Mouse (Mus musculus) erythroblast, embryonic 14.5 days (primary cell): ENCODE data around the gene Rad23a.

Experiments used
- GATA1 ChIP-seq: IDR thresholded peaks from 2 replicates; pipeline ENCODE4 v1.6.1; 2012; ENCODE audit warnings: low read length, inconsistent platforms, mixed read lengths
- TAL1 ChIP-seq: IDR thresholded peaks from 3 replicates; pipeline ENCODE4 v1.6.1; 2012; ENCODE audit warnings: low read length, inconsistent platforms, mixed read lengths

DNA sequence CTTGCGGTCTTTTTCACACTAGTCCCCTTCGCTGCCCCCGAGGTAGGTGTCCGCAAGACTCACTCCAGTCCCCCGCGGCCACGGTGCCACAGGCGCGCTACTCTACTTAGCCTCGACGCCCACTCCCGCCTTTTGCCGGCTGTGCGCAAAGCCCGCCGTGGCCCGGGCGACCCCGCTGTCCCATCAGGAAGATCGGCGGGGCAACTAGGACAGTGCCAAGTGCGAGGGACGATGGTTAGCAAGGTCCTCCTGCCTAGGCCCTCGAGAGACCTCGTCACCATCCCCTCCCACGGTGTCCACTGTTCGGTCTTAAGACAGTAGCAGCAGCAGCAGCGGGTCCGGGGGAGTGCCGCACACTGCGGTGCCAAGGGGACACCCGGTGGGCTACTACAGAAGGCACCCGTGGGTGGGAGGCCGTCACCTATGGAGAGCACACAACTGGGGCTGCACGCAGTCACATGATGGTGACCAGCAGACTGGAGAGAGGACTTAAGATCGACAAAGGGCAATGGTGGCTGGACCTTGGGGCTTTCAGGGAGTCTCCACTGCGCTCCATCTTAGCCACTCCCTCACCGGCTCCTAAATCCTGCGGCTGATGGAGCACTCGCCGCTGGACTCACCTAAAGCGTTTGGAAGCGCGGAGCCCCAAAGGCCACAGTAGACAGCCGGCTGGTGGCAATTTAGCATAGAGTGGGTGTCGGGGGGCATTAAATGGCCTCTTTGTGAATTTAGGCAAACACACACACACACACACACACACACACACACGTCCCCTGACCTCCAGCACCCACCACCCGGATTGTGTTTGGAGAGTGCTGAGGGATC, 55.6 kb downstream of the Rad23a start:
- TF ChIP-seq GATA1 (no peak), TAL1 (no peak)
